Mouse (Mus musculus): Measurements from ENCODE around the gene 4931423N10Rik. TPM values are rescaled to one million over a fixed set of nuclear protein-coding genes. Genes with fewer than 3 reads are reported as not detected.

Gene 4931423N10Rik
- 0.13 TPM in 1 of 2 replicates, not detected in the other for polyA plus RNA-seq (2014; fragmentation: Nextera tagmentation; extraction: Ambion mirVana)

DNA sequence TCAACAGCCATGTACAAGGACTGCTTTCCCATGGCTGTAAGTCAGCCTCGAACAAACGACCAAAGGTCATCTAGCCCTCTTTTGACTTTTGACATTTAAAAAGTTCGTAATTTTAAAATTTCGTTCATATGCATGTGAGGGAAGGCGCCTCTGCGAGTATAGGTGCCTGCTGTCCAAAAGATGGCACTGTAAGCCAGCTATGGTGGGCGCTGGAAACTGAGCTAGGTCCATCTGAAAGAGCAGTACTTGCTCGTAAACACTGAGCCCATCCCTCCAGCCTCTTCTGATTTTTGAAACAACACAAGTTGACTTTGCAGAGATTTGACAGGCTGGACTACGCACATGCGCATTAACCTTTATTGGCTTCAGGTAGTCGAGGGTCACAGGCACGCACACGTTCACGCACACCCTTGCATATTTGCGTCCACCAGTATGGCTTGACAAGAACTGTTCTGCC lies at the start of gene 4931423N10Rik:
Gene 4931423N10Rik (plus strand): TSS at position 407 of the 457 bp plus-strand sequence.
- Histone ChIP-seq H3K27ac (no peak within 1 kb of the TSS), H3K27me3 (ENCODE audit: control insufficient read depth, insufficient read depth, low read length) (no peaks in the 10 kb centered on the region), H3K9me3 (ENCODE audit: control insufficient read depth, low read length) (no peaks in the 10 kb centered on the region), H3K4me3 (replicated peaks; ENCODE audit: low read length) (no peak within 1 kb of the TSS), H3K9ac (no peak within 1 kb of the TSS), H3K4me2 (replicated peaks) (no peak within 1 kb of the TSS), H3K4me1 (replicated peaks; ENCODE audit: control insufficient read depth, insufficient read depth, low read length) (no peaks in the 10 kb centered on the region), H3K36me3 (replicated peaks; ENCODE audit: control insufficient read depth, insufficient read depth) (no peaks in the 10 kb centered on the region)
- DNase-seq (ENCODE audit: low spot score), result no peak
- ATAC-seq (ENCODE audit: low FRiP score), result no peak
- WGBS, result 83% methylated on average over 15 of the region's 15 CpGs

DNA sequence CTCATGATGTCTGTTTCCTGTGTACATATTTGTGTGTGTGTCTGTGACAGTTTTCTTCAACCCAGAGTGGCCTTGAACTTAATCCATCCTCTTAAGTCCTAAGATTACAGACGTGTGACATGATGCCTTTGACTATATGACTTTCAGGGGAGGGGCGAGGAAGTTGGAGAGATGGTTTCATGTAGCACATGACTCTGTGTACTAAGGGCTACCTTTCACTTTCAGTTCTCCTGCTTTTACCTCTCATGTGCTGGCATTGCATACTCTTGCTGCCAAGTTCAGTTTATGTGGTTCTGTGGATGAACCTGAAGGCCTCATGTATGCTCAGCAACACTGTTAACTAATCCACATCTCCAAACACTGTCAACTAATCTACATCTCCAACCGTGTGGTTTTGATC lies 35.0 kb upstream of the 4931423N10Rik start:
- H3K27me3 ChIP-seq (ENCODE audit: control insufficient read depth, insufficient read depth, low read length), result no peaks in the 10 kb centered on the region
- H3K27ac ChIP-seq, result no peak overlapping the region
- no peak overlapping the region for H3K4me3 ChIP-seq (replicated peaks; ENCODE audit: low read length)
- no peaks in the 10 kb centered on the region for H3K4me1 ChIP-seq (replicated peaks; ENCODE audit: control insufficient read depth, insufficient read depth, low read length)
- H3K36me3 ChIP-seq (replicated peaks; ENCODE audit: control insufficient read depth, insufficient read depth), result peaks cover 86% of the 10 kb centered on the region
- DNase-seq (ENCODE audit: low spot score) (no peak), ATAC-seq (ENCODE audit: low FRiP score) (no peak)
- H3K9ac ChIP-seq, result no peak overlapping the region
- no peaks in the 10 kb centered on the region for H3K9me3 ChIP-seq (ENCODE audit: control insufficient read depth, low read length)
- WGBS, result 93% methylated on average over 3 of the region's 3 CpGs
- H3K4me2 ChIP-seq (replicated peaks), result no peak overlapping the region

GRCm38 (mm10) chr2:23194366-23194765 lies 12.9 kb upstream of the 4931423N10Rik start:
- no peak overlapping the region for H3K27ac ChIP-seq
- WGBS, result 88% methylated on average over 1 of the region's 1 CpGs
- no peaks in the 10 kb centered on the region for H3K27me3 ChIP-seq (ENCODE audit: control insufficient read depth, insufficient read depth, low read length)
- H3K9ac ChIP-seq, result no peak overlapping the region
- no peak overlapping the region for H3K4me2 ChIP-seq (replicated peaks)
- H3K4me3 ChIP-seq (replicated peaks; ENCODE audit: low read length), result no peak overlapping the region
- DNase-seq (ENCODE audit: low spot score) (no peak), ATAC-seq (ENCODE audit: low FRiP score) (no peak)
- no peaks in the 10 kb centered on the region for H3K9me3 ChIP-seq (ENCODE audit: control insufficient read depth, low read length)
- no peaks in the 10 kb centered on the region for H3K4me1 ChIP-seq (replicated peaks; ENCODE audit: control insufficient read depth, insufficient read depth, low read length)
- peaks cover 81% of the 10 kb centered on the region for H3K36me3 ChIP-seq (replicated peaks; ENCODE audit: control insufficient read depth, insufficient read depth)

DNA sequence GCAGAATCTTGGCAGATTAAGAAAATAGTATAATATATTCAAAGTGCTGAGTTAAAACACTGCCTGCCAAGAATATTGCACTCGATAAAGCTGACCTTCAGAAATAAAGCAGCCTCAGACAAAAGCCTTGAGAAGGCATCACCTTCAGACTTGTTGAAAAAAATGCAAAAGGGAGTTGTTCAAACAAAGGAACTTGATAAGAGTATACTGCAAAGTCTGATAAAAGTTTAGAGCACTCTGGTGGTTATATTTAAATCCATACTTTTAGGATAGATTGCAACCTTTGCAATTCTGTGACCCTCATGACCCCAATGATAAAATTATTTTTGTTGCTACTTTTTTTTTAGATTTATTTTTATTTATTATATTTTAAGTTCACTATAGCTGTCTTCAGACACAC lies 6.2 kb upstream of the 4931423N10Rik start:
- ATAC-seq (ENCODE audit: low FRiP score) (no peak), DNase-seq (ENCODE audit: low spot score) (no peak)
- no peaks in the 10 kb centered on the region for H3K9me3 ChIP-seq (ENCODE audit: control insufficient read depth, low read length)
- no peaks in the 10 kb centered on the region for H3K27me3 ChIP-seq (ENCODE audit: control insufficient read depth, insufficient read depth, low read length)
- H3K4me1 ChIP-seq (replicated peaks; ENCODE audit: control insufficient read depth, insufficient read depth, low read length), result no peaks in the 10 kb centered on the region
- no peak overlapping the region for H3K27ac ChIP-seq
- peaks cover 46% of the 10 kb centered on the region for H3K36me3 ChIP-seq (replicated peaks; ENCODE audit: control insufficient read depth, insufficient read depth)
- H3K4me2 ChIP-seq (replicated peaks), result no peak overlapping the region
- WGBS, result 100% methylated on average over 1 of the region's 1 CpGs
- H3K9ac ChIP-seq, result no peak overlapping the region
- no peak overlapping the region for H3K4me3 ChIP-seq (replicated peaks; ENCODE audit: low read length)

DNA sequence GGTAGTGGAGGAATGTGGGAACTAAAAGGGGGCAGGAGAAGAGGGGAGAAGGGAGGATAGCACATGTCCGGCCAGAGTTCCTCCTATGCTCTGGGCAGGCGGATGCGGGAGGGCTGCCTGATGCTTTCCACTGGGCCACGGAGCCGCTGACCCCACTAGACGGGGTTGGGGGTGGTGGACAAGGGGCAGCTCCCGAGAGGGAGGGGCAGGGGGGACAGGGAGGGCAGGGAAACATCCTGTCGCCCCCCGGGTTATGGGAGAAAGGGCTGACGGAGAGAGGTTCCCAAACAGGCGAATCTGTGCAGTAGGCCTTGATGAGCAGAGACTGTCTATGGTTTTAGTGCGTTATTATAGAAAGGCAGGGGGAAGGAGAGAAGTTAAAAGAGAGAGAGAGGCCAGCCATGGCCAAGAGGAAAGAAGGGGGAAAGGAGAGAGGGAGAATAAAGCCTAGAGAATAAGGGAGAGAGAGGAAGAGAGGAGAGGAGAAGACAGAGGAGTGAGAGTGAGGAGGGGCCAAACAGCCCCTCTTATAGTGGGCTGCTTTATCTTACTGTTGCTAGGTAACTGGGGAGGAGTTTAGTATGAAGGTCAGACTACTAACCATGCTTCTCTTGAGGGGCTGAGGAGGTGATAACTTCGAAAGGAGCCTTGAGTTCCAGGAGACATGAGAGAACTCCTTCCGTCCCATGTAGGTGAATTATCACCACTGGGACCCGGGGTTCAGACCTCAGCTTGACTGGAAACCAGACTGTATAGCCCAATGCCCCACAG lies 4.2 kb upstream of the 4931423N10Rik start:
- DNase-seq (ENCODE audit: low spot score) (no peak), ATAC-seq (ENCODE audit: low FRiP score) (no peak; the same call in 1 of the 2 replicates)
- no peaks in the 10 kb centered on the region for H3K4me1 ChIP-seq (replicated peaks; ENCODE audit: control insufficient read depth, insufficient read depth, low read length)
- H3K9ac ChIP-seq, result no peak overlapping the region
- no peaks in the 10 kb centered on the region for H3K9me3 ChIP-seq (ENCODE audit: control insufficient read depth, low read length)
- WGBS, result 66% methylated on average over 15 of the region's 15 CpGs
- no peak overlapping the region for H3K4me3 ChIP-seq (replicated peaks; ENCODE audit: low read length)
- peaks cover 35% of the 10 kb centered on the region for H3K36me3 ChIP-seq (replicated peaks; ENCODE audit: control insufficient read depth, insufficient read depth)
- H3K4me2 ChIP-seq (replicated peaks), result no peak overlapping the region
- no peak overlapping the region for H3K27ac ChIP-seq
- no peaks in the 10 kb centered on the region for H3K27me3 ChIP-seq (ENCODE audit: control insufficient read depth, insufficient read depth, low read length)

GRCm38 (mm10) chr2:23213661-23214060 lies 6.4 kb downstream of the 4931423N10Rik start:
- no peak overlapping the region for H3K27ac ChIP-seq

DNA sequence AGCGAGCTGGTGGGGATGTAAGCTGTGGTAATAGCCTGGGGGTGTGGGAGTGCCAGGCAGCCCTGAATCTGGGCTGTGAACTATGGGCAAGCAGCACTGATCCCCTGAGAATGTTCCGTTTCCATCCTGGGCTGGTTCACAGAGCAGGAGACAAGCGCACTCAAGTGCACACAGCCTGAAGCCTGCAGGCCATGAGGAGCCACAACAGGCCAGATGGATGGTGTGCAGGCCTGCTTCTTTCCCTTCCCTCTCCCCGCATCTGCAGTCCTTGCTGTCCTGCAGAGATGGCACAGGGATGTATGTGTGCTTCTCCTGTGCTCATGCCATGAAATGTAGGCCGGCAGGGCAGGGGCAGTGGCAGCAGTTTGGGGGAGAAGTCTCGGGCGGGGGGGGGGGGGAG lies 17.9 kb downstream of the 4931423N10Rik start:
- H3K4me2 ChIP-seq (replicated peaks), result no peak overlapping the region
- H3K27ac ChIP-seq, result no peak overlapping the region
- WGBS, result 69% methylated on average over 6 of the region's 7 CpGs
- DNase-seq (ENCODE audit: low spot score) (no peak), ATAC-seq (ENCODE audit: low FRiP score) (no peak)
- no peaks in the 10 kb centered on the region for H3K27me3 ChIP-seq (ENCODE audit: control insufficient read depth, insufficient read depth, low read length)
- no peak overlapping the region for H3K4me3 ChIP-seq (replicated peaks; ENCODE audit: low read length)
- H3K9ac ChIP-seq, result no peak overlapping the region
- H3K36me3 ChIP-seq (replicated peaks; ENCODE audit: control insufficient read depth, insufficient read depth), result no peaks in the 10 kb centered on the region
- H3K4me1 ChIP-seq (replicated peaks; ENCODE audit: control insufficient read depth, insufficient read depth, low read length), result no peaks in the 10 kb centered on the region
- H3K9me3 ChIP-seq (ENCODE audit: control insufficient read depth, low read length), result no peaks in the 10 kb centered on the region

More at GRCm38 (mm10) chr2:23213661-23214060, 6.4 kb downstream of the 4931423N10Rik start:
- no peak overlapping the region for H3K4me3 ChIP-seq (replicated peaks; ENCODE audit: low read length)
- DNase-seq (ENCODE audit: low spot score), result no peak
- no peaks in the 10 kb centered on the region for H3K27me3 ChIP-seq (ENCODE audit: control insufficient read depth, insufficient read depth, low read length)
- H3K4me1 ChIP-seq (replicated peaks; ENCODE audit: control insufficient read depth, insufficient read depth, low read length), result no peaks in the 10 kb centered on the region
- no peaks in the 10 kb centered on the region for H3K36me3 ChIP-seq (replicated peaks; ENCODE audit: control insufficient read depth, insufficient read depth)
- ATAC-seq (ENCODE audit: low FRiP score), result no peak
- H3K9me3 ChIP-seq (ENCODE audit: control insufficient read depth, low read length), result no peaks in the 10 kb centered on the region
- WGBS, result 82% methylated on average over 5 of the region's 5 CpGs
- H3K4me2 ChIP-seq (replicated peaks), result no peak overlapping the region
- no peak overlapping the region for H3K9ac ChIP-seq

DNA sequence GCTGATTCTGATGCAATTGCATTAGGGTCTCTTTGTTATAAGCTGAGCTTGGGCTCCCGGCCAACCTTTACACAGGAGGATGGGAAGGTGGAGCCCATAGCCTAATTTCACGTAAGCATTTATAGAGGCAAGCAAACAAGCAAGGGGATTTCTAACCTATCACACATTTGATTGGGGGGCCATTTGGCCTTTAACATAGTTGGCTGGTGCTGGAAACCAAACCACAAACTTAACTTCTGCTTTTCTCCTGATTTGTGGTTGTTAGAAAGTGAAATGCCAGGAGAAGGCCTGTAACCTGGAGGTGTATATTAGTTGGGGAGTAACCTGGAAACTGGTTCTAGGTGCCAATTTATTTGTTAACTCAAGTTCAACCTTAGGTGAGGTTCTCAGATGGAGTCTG lies 21.2 kb downstream of the 4931423N10Rik start:
- Histone ChIP-seq H3K27me3 (ENCODE audit: control insufficient read depth, insufficient read depth, low read length) (no peaks in the 10 kb centered on the region), H3K9ac (no peak overlapping the region), H3K9me3 (ENCODE audit: control insufficient read depth, low read length) (no peaks in the 10 kb centered on the region), H3K4me2 (replicated peaks) (no peak overlapping the region), H3K4me1 (replicated peaks; ENCODE audit: control insufficient read depth, insufficient read depth, low read length) (no peaks in the 10 kb centered on the region), H3K36me3 (replicated peaks; ENCODE audit: control insufficient read depth, insufficient read depth) (no peaks in the 10 kb centered on the region), H3K4me3 (replicated peaks; ENCODE audit: low read length) (no peak overlapping the region), H3K27ac (no peak overlapping the region)
- DNase-seq (ENCODE audit: low spot score), result no peak
- no peak for ATAC-seq (ENCODE audit: low FRiP score)
- WGBS, result 75% methylated on average over 2 of the region's 2 CpGs

DNA sequence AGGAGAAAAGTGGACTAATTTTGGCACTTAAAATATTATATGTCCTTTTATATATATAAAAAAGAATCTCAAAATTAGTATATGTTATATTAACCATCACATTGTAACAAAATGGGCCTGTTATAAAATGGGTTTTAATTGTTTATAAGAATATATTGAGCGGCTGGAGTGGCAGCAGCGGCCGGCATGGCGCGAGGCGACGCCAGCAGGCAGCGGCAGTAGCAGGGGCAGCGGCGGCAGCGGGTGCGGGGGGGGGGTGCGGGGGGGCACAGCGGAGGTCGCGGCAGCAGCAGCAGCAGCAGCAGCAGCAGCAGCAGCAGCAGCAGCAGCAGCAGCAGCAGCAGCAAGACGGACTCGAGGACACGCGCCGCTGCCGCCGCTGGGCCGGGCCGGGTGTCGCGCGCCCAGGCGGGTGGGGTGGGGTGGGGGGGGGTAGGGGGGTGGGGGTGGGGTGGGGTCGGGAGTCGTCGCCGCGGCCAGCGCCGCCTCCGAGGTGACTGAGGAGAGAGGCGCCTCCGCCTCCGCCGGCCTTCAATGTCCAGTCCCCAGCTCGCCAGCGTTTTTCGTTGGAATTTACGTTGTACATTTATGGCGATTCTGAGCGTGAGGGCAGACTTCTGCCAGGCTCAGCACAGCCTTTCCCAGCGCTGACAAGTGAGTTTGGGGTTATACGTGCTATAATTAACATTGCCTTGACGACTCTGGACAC lies 26.9 kb downstream of the 4931423N10Rik start:
- H3K27ac ChIP-seq, result no peak overlapping the region
- peak overlapping the region; percentile 56 for H3K4me2 ChIP-seq (replicated peaks)
- no peaks in the 10 kb centered on the region for H3K9me3 ChIP-seq (ENCODE audit: control insufficient read depth, low read length)
- H3K27me3 ChIP-seq (ENCODE audit: control insufficient read depth, insufficient read depth, low read length), result peaks cover 3% of the 10 kb centered on the region; the same call in 1 of the 2 replicates
- H3K36me3 ChIP-seq (replicated peaks; ENCODE audit: control insufficient read depth, insufficient read depth), result no peaks in the 10 kb centered on the region
- peak overlapping the region; percentile 44 for H3K4me3 ChIP-seq (replicated peaks; ENCODE audit: low read length)
- ATAC-seq (ENCODE audit: low FRiP score), result peak; percentile 80
- WGBS, result under 1% methylated on average over 34 of the region's 50 CpGs
- H3K4me1 ChIP-seq (replicated peaks; ENCODE audit: control insufficient read depth, insufficient read depth, low read length), result no peaks in the 10 kb centered on the region
- peak; percentile 27 for DNase-seq (ENCODE audit: low spot score)
- H3K9ac ChIP-seq, result peak overlapping the region; percentile 57
